Mouse (Mus musculus) kidney, adult 2 months (tissue): ENCODE results near the gene Rad51b.

Experiments
- CTCF ChIP-seq: fragments of 200-500 bp; conservative IDR thresholded peaks from 2 replicates; pipeline ENCODE4 v1.5.1; 2011; ENCODE audit warnings: low read depth, mild to moderate bottlenecking, control low read depth, low read length, moderate library complexity, mixed read lengths; ENCODE audit not compliant: insufficient read depth, insufficient read length
- POLR2A ChIP-seq: fragments of 200-500 bp; IDR thresholded peaks from one replicate; pipeline ENCODE4 v1.6.1; 2011; ENCODE audit warnings: low read depth, low read length, control low read depth

DNA sequence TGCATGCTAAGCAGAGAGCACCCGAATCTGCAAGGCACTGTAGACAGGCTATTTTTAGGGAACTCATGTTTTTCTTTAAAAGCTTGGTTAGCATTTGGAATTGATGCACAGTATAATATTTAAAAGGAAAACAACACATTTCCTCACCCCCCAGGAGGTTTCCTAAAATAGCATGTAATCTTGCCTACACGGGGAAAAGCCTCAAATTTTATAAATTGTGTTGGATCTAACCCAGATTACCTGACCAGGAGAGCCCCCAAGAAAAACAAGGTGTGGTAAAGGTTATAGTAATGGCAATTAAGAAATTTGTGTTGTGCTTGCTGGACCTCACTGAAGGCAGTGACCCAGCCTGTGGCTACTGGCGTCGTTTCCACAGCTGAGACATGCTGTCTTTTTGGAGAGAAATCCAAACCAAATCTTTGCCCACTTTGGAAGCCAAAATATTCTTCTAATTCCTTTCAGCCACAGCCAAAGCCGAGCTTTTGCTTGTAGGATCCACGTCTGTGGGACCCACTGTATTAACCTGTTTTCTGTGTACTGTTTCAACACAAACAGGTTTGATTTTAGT, 282.0 kb downstream of the Rad51b start:
- TF ChIP-seq CTCF (no peak), POLR2A (no peak)
